Mouse (Mus musculus) testis, adult 10 weeks (tissue): ENCODE results near the gene Gm13089. TPM values are rescaled to one million over a fixed set of nuclear protein-coding genes. Genes with fewer than 3 reads are reported as not detected.

Experiments
- polyA plus RNA-seq: library from polyadenylated mRNA; stranded (reverse); fragments of 350-450 nt; fragmentation: Illumina TruSeq; extraction: RNeasy Lipid Tissue Mini Kit (QIAGEN cat#74804); gene quantifications from one replicate; pipeline ENCODE4 v1.2.3, GENCODE M21; 2014; ENCODE audit warnings: low read depth, low replicate concordance

Gene Gm13089
- not detected for polyA plus RNA-seq

DNA sequence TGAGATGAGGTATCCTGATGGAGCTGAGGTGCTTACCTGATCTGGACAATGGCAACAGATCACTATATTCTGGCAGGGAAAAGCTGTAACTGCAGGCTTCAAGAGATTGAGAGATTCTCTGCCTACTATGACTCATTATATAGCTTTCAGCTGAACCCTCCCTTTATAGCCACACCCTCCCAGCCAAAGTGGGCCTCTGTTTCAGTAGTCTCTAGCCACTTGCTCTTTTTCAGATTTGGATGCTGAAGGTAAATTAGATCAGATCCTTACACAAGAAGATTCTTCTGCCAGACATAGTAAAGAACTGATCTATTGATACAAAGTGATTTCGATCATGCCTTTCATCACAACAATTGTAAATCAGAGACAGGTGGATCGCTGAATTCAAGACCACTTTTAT lies at the start of gene Gm13089:
Gene Gm13089 (minus strand): TSS at position 101 of the 400 bp plus-strand sequence.

DNA sequence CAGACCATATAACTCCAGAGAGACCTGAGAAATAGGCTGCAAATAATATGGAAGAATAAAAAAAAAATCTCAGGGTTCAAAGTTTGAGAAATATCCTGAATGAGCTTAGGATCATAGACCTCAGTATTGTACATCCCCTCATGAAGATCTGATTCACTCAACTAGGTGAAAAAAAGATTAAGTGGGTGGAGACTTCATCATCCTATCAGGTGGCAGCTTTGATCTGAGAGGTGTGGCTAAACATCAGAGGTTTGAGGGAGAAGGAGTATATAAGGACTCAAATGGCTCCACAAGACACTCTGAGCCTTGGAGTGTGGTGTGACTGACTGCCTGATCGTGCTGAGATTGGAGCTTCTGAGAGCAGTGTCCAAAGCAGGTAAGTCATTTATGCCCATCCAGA lies 16.6 kb upstream of the Gm13089 start, which contains the start of gene Gm13078:
Gene Gm13078 (plus strand): TSS at position 301 of the 400 bp plus-strand sequence.

DNA sequence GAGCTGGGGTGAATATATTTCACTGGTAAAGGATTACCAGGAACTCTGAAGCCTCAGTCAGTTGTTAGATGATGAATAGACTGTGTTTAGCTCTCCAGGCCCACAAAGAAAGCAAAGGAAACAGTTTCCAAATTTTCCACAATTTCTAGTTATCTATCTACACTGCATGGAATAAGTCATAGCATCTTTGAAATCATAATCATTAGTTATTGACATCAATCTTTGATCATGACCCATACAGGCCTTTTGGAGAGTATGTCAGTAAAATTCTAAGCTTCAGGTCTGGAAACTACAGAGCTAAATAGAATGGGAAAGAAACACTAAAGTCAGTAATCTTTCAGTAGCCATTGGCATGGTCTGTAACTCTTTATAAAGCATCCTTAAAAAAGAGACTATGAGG lies 45.4 kb downstream of the Gm13089 start, which contains the start of gene Gm13088:
Gene Gm13088 (minus strand): TSS at position 101 of the 400 bp plus-strand sequence.

Other genes with a start within 250 kb of the Gm13089 start
- not detected for gene Gm13043, start 191.4 kb downstream of the Gm13089 start, polyA plus RNA-seq
- not detected for gene Gm13040, start 166.8 kb downstream of the Gm13089 start, polyA plus RNA-seq
- not detected for gene BC080695, start 151.0 kb downstream of the Gm13089 start, polyA plus RNA-seq
- gene Gm13057, start 151.0 kb downstream of the Gm13089 start, polyA plus RNA-seq, result not detected
- not detected for gene Gm13083, start 87.7 kb downstream of the Gm13089 start, polyA plus RNA-seq
- gene Gm13088, start 45.5 kb downstream of the Gm13089 start, polyA plus RNA-seq, result not detected
- not detected for gene Gm13078, start 16.7 kb upstream of the Gm13089 start, polyA plus RNA-seq
- not detected for gene Gm13023, start 86.6 kb upstream of the Gm13089 start, polyA plus RNA-seq
- gene Gm13084, start 113.4 kb upstream of the Gm13089 start, polyA plus RNA-seq, result not detected
- gene Gm13103, start 143.8 kb upstream of the Gm13089 start, polyA plus RNA-seq, result not detected
- not detected for gene Pramef6, start 197.7 kb upstream of the Gm13089 start, polyA plus RNA-seq
- gene Pramef25, start 248.3 kb upstream of the Gm13089 start, polyA plus RNA-seq, result not detected